ENCODE assay signal across 17 mouse cellular contexts in genomic region chr1:155737809-155738383, GRCm38 (mm10). TPM values are rescaled to one million over a fixed set of nuclear protein-coding genes. Genes with fewer than 3 reads are reported as not detected.
DNase-seq lines count a peak whose midpoint lies in the region; ATAC-seq lines count a peak whose summit lies in the region.
"Had no signal": no experiment of that assay in that cellular context is flagged by ENCODE, and none has a peak within 500 bp of the region (broad histone marks: within the 10 kb centered on the region; RNA-seq: fewer than 3 reads in every experiment).

No protein-coding gene starts in this region.

- WGBS in heart, embryonic 12.5 days: 1% methylated on average over 25 of the region's 25 CpGs
- 1% methylated on average over 25 of the region's 25 CpGs for WGBS in liver, embryonic 12.5 days (ENCODE audit: insufficient replicate concordance)
- whole genome bisulfite sequencing in hindbrain, embryonic 12.5 days: under 1% methylated on average over 25 of the region's 25 CpGs
- under 1% methylated on average over 25 of the region's 25 CpGs for WGBS in neural tube, embryonic 13.5 days

- ATAC-seq in heart, embryonic 12.5 days (ENCODE audit: insufficient number of reproducible peaks, low FRiP score): no peak
- ATAC-seq in liver, embryonic 12.5 days: no peak
- no peak for ATAC-seq in hindbrain, embryonic 12.5 days (ENCODE audit: low FRiP score)
- no peak for ATAC-seq in neural tube, embryonic 13.5 days (ENCODE audit: low read depth)

- H3K36me3 ChIP-seq in heart, embryonic 12.5 days: no peaks in the 10 kb centered on the region
- H3K36me3 ChIP-seq in liver, embryonic 12.5 days: no peaks in the 10 kb centered on the region
- no peaks in the 10 kb centered on the region for H3K36me3 ChIP-seq in hindbrain, embryonic 12.5 days
- H3K36me3 ChIP-seq in neural tube, embryonic 13.5 days: no peaks in the 10 kb centered on the region
- H3K36me3 ChIP-seq: forebrain, embryonic 12.5 days; stomach, embryonic 15.5 days had no signal

- no peak overlapping the region for H3K27ac ChIP-seq in heart, embryonic 12.5 days (ENCODE audit: poor library complexity, severe bottlenecking)
- no peak overlapping the region for H3K27ac ChIP-seq in liver, embryonic 12.5 days
- H3K27ac ChIP-seq in hindbrain, embryonic 12.5 days: no peak overlapping the region
- peak overlapping the region; percentile 33; the same call in 1 of the 2 replicates for H3K27ac ChIP-seq in neural tube, embryonic 13.5 days (replicated peaks)
- H3K27ac ChIP-seq: forebrain, embryonic 12.5 days; layer of hippocampus, adult 2 months; stomach, embryonic 15.5 days had no signal

- H3K9ac ChIP-seq in heart, embryonic 12.5 days: no peak overlapping the region
- no peak overlapping the region for H3K9ac ChIP-seq in liver, embryonic 12.5 days
- no peak overlapping the region for H3K9ac ChIP-seq in hindbrain, embryonic 12.5 days
- H3K9ac ChIP-seq in neural tube, embryonic 13.5 days: no peak overlapping the region
- H3K9ac ChIP-seq: forebrain, embryonic 12.5 days; stomach, embryonic 15.5 days had no signal

- DNase-seq in heart, postnatal 4 days: no peak
- DNase-seq in liver: no peak
- no peak for DNase-seq in frontal cortex, postnatal 25 days (ENCODE audit: low spot score in 2 of 2)
- DNase-seq in adrenal gland, postnatal 4 days (ENCODE audit: low spot score in 2 of 2): no peak
- DNase-seq: adrenal gland, postnatal 10 days; cerebellum, adult 11-12 months; lung, postnatal 10 days had no signal

- H3K4me3 ChIP-seq in heart, embryonic 12.5 days: 0 out of 2 replicates have a peak overlapping the region, but pooled peaks have one; percentile 8
- no peak overlapping the region for H3K4me3 ChIP-seq in liver, embryonic 12.5 days
- peak overlapping the region; percentile 8; the same call in 1 of the 2 replicates for H3K4me3 ChIP-seq in hindbrain, embryonic 12.5 days
- peak overlapping the region; percentile 11 for H3K4me3 ChIP-seq in neural tube, embryonic 13.5 days
- H3K4me3 ChIP-seq: forebrain, embryonic 12.5 days; layer of hippocampus, adult 2 months; stomach, embryonic 15.5 days had no signal

- peaks cover 37% of the 10 kb centered on the region for H3K4me1 ChIP-seq in heart, embryonic 12.5 days (replicated peaks)
- H3K4me1 ChIP-seq in liver, embryonic 12.5 days: peaks cover 21% of the 10 kb centered on the region
- H3K4me1 ChIP-seq in hindbrain, embryonic 12.5 days: peaks cover 25% of the 10 kb centered on the region
- peaks cover 27% of the 10 kb centered on the region for H3K4me1 ChIP-seq in neural tube, embryonic 13.5 days (replicated peaks)

- peaks cover 95% of the 10 kb centered on the region for H3K27me3 ChIP-seq in heart, embryonic 12.5 days (replicated peaks)
- peaks cover 99% of the 10 kb centered on the region for H3K27me3 ChIP-seq in liver, embryonic 12.5 days (replicated peaks)
- peaks cover 98% of the 10 kb centered on the region for H3K27me3 ChIP-seq in hindbrain, embryonic 12.5 days
- H3K27me3 ChIP-seq in neural tube, embryonic 13.5 days: peaks cover 100% of the 10 kb centered on the region

- H3K4me2 ChIP-seq in heart, embryonic 12.5 days: peak overlapping the region; percentile 32; the same call in 1 of the 2 replicates
- H3K4me2 ChIP-seq in liver, embryonic 12.5 days: peak overlapping the region; percentile 19; the same call in 1 of the 2 replicates
- no peak overlapping the region for H3K4me2 ChIP-seq in hindbrain, embryonic 12.5 days (replicated peaks)
- no peak overlapping the region for H3K4me2 ChIP-seq in neural tube, embryonic 13.5 days
- H3K4me2 ChIP-seq: forebrain, embryonic 12.5 days; stomach, embryonic 15.5 days had no signal

- no peaks in the 10 kb centered on the region for H3K9me3 ChIP-seq in heart, embryonic 12.5 days (replicated peaks)
- H3K9me3 ChIP-seq in liver, embryonic 12.5 days (replicated peaks): no peaks in the 10 kb centered on the region
- H3K9me3 ChIP-seq in hindbrain, embryonic 12.5 days (replicated peaks): no peaks in the 10 kb centered on the region
- no peaks in the 10 kb centered on the region for H3K9me3 ChIP-seq in neural tube, embryonic 13.5 days
- H3K9me3 ChIP-seq: forebrain, embryonic 12.5 days; stomach, embryonic 15.5 days had no signal

RNA-seq across cellular contexts. Expression of gene Lhx4, which starts 13.6 kb away (rescaled TPM):
- not detected in 2 replicates for polyA plus RNA-seq in heart, embryonic 12.5 days (2016; fragmentation: Nextera tagmentation; extraction: Ambion mirVana)
- not detected for total RNA-seq in heart, postnatal 4 days (2021)
- not detected in 2 replicates for polyA plus RNA-seq in liver, embryonic 12.5 days (2016; fragmentation: Nextera tagmentation; extraction: Ambion mirVana)
- polyA plus RNA-seq in hindbrain, embryonic 12.5 days (2016; fragmentation: Nextera tagmentation; extraction: Ambion mirVana): 8.6 and 9.7 TPM in 2 replicates
- 5.5 and 7.5 TPM in 2 replicates for polyA plus RNA-seq in neural tube, embryonic 13.5 days (2015; fragmentation: Nextera tagmentation; extraction: Ambion mirVana)
- under 1 TPM; 0.06 TPM for total RNA-seq in adrenal gland, postnatal 4 days (2021)
- total RNA-seq: adrenal gland, postnatal 10 days; gastrocnemius, adult 18-20 months; layer of hippocampus, adult 2 months; left cerebral cortex, postnatal 36 days had no signal
- polyA plus RNA-seq: C2C12 had no signal

Comparison
In these comparisons a context has a peak if more than half of its experiments do, and no peak if none do; other contexts are left out.
1. H3K4me2 ChIP-seq: peak in heart, embryonic 12.5 days (single experiment) and liver, embryonic 12.5 days (single experiment); none in hindbrain, embryonic 12.5 days (single experiment) and neural tube, embryonic 13.5 days (single experiment).